Mouse (Mus musculus): ENCODE data around the gene Slc22a16. TPM values are rescaled to one million over a fixed set of nuclear protein-coding genes. Genes with fewer than 3 reads are reported as not detected.

The Slc22a16 gene
- total and polyA plus RNA-seq, 3 experiments: not detected

GRCm38 (mm10) chr10:40637331-40637730 lies 67.2 kb downstream of the Slc22a16 start:
- Histone ChIP-seq H3K4me1 (ENCODE audit: control insufficient read depth in 1 of 2, insufficient read depth in 2 of 2, low read length in 2 of 2) (no peaks in the 10 kb centered on the region), H3K9me3 (replicated peaks; ENCODE audit: insufficient read depth, low read length) (no peaks in the 10 kb centered on the region)
- TF ChIP-seq SIN3A (IDR thresholded peaks at IDR 0.05; ENCODE audit: low read length): no peak
- TF ChIP-seq RAD21 (IDR thresholded peaks at IDR 0.05; ENCODE audit: low read depth, low read length): no peak
- no peak for TF ChIP-seq USF1 (IDR thresholded peaks at IDR 0.05; ENCODE audit: low read depth, low read length)
- no peak for TF ChIP-seq GABPA (IDR thresholded peaks at IDR 0.05; ENCODE audit: low read depth, low read length)
- TF ChIP-seq E2F4 (IDR thresholded peaks at IDR 0.05; ENCODE audit: borderline replicate concordance, low read depth, low read length): no peak
- TF ChIP-seq MEF2A (IDR thresholded peaks at IDR 0.05; ENCODE audit: extremely low read depth, insufficient replicate concordance, low read depth, low read length, poor library complexity, severe bottlenecking): no peak
- TF ChIP-seq NELFE (IDR thresholded peaks at IDR 0.05; ENCODE audit: low read depth, low read length): no peak

GRCm38 (mm10) chr10:40638276-40638675 lies 68.1 kb downstream of the Slc22a16 start:
- H3K9ac ChIP-seq (ENCODE audit: control insufficient read depth, low read depth, low read length, poor library complexity, severe bottlenecking): no peak overlapping the region
- TF ChIP-seq CHD1 (IDR thresholded peaks at IDR 0.05; ENCODE audit: low read depth, low read length): no peak
- TF ChIP-seq GATA1 (IDR thresholded peaks at IDR 0.05; ENCODE audit: low read depth, low read length): no peak
- no peak for TF ChIP-seq KAT2A (conservative IDR thresholded peaks at IDR 0.05; ENCODE audit: low read depth, low read length)
- TF ChIP-seq POLR2AphosphoS5 (IDR thresholded peaks at IDR 0.05; ENCODE audit: borderline replicate concordance, low read depth, low read length): no peak
- no peaks in the 10 kb centered on the region for H3K4me1 ChIP-seq (ENCODE audit: control insufficient read depth in 1 of 2, insufficient read depth in 2 of 2, low read length in 2 of 2)
- peaks cover 0 to 3% of the 10 kb centered on the region in 2 experiments; a peak in 3 of 4 replicates for H3K27me3 ChIP-seq (ENCODE audit: control insufficient read depth in 1 of 2, insufficient read depth in 2 of 2, low read length in 2 of 2)
- no peaks in the 10 kb centered on the region for H3K79me2 ChIP-seq (ENCODE audit: control insufficient read depth, insufficient read depth, low read length, poor library complexity)
- no peak overlapping the region for H3K27ac ChIP-seq (ENCODE audit: control insufficient read depth, low read depth, low read length)
- H3K36me3 ChIP-seq (ENCODE audit: control insufficient read depth in 1 of 2, insufficient read depth in 2 of 2, low read length in 2 of 2): no peaks in the 10 kb centered on the region
- H3K4me3 ChIP-seq (ENCODE audit: control insufficient read depth in 1 of 2, insufficient read depth in 1 of 2, low read depth in 2 of 2, low read length in 2 of 2): no peak overlapping the region
- no peak for DNase-seq (ENCODE audit: low read depth, low spot score)
- H3K9me3 ChIP-seq (replicated peaks; ENCODE audit: insufficient read depth, low read length): no peaks in the 10 kb centered on the region

More at GRCm38 (mm10) chr10:40637331-40637730, 67.2 kb downstream of the Slc22a16 start:
- DNase-seq (ENCODE audit: low read depth, low spot score): no peak
- Histone ChIP-seq H3K27me3 (ENCODE audit: control insufficient read depth in 1 of 2, insufficient read depth in 2 of 2, low read length in 2 of 2) (peaks cover 0 to 3% of the 10 kb centered on the region in 2 experiments; a peak in 3 of 4 replicates), H3K27ac (ENCODE audit: control insufficient read depth, low read depth, low read length) (no peak overlapping the region), H3K36me3 (ENCODE audit: control insufficient read depth in 1 of 2, insufficient read depth in 2 of 2, low read length in 2 of 2) (no peaks in the 10 kb centered on the region), H3K9ac (ENCODE audit: control insufficient read depth, low read depth, low read length, poor library complexity, severe bottlenecking) (no peak overlapping the region), H3K79me2 (ENCODE audit: control insufficient read depth, insufficient read depth, low read length, poor library complexity) (no peaks in the 10 kb centered on the region), H3K4me3 (ENCODE audit: control insufficient read depth in 1 of 2, insufficient read depth in 1 of 2, low read depth in 2 of 2, low read length in 2 of 2) (no peak overlapping the region)

GRCm38 (mm10) chr10:40638823-40639819 lies 69.0 kb downstream of the Slc22a16 start:
- DNase-seq (ENCODE audit: low read depth, low spot score): no peak
- Histone ChIP-seq H3K9ac (ENCODE audit: control insufficient read depth, low read depth, low read length, poor library complexity, severe bottlenecking) (no peak overlapping the region), H3K27ac (ENCODE audit: control insufficient read depth, low read depth, low read length) (no peak overlapping the region), H3K27me3 (ENCODE audit: control insufficient read depth in 1 of 2, insufficient read depth in 2 of 2, low read length in 2 of 2) (peaks cover 0 to 3% of the 10 kb centered on the region in 2 experiments; a peak in 3 of 4 replicates), H3K79me2 (ENCODE audit: control insufficient read depth, insufficient read depth, low read length, poor library complexity) (no peaks in the 10 kb centered on the region), H3K36me3 (ENCODE audit: control insufficient read depth in 1 of 2, insufficient read depth in 2 of 2, low read length in 2 of 2) (no peaks in the 10 kb centered on the region), H3K4me1 (ENCODE audit: control insufficient read depth in 1 of 2, insufficient read depth in 2 of 2, low read length in 2 of 2) (no peaks in the 10 kb centered on the region), H3K4me3 (ENCODE audit: control insufficient read depth in 1 of 2, insufficient read depth in 1 of 2, low read depth in 2 of 2, low read length in 2 of 2) (no peak overlapping the region), H3K9me3 (replicated peaks; ENCODE audit: insufficient read depth, low read length) (no peaks in the 10 kb centered on the region)
- TF ChIP-seq CTCF (IDR thresholded peaks at IDR 0.05 in 2 of 3, conservative IDR thresholded peaks at IDR 0.05 in 1 of 3; ENCODE audit: control insufficient read depth in 1 of 3, insufficient read depth in 1 of 3, low read depth in 2 of 3, low read length in 3 of 3, poor library complexity in 1 of 3, severe bottlenecking in 1 of 3) (no peak), POLR2A (IDR thresholded peaks at IDR 0.05; ENCODE audit: control insufficient read depth in 1 of 2, insufficient read depth in 1 of 2, low read depth in 1 of 2, low read length in 2 of 2, poor library complexity in 1 of 2) (no peak), TAL1 (IDR thresholded peaks at IDR 0.05; ENCODE audit: low read length) (no peak), SIN3A (IDR thresholded peaks at IDR 0.05; ENCODE audit: low read length) (no peak), HCFC1 (IDR thresholded peaks at IDR 0.05; ENCODE audit: low read depth, low read length) (no peak), BHLHE40 (IDR thresholded peaks at IDR 0.05; ENCODE audit: borderline replicate concordance, low read depth, low read length) (no peak), USF1 (IDR thresholded peaks at IDR 0.05; ENCODE audit: low read depth, low read length) (no peak), TBP (IDR thresholded peaks at IDR 0.05; ENCODE audit: low read depth, low read length) (no peak), UBTF (IDR thresholded peaks at IDR 0.05; ENCODE audit: borderline replicate concordance, insufficient read depth, low read depth, low read length) (no peak), JUND (IDR thresholded peaks at IDR 0.05; ENCODE audit: low read depth, low read length) (no peak)

Measured in MEL (cell line).